Mouse (Mus musculus) kidney, postnatal 10 days (tissue): ENCODE measurements around the gene Txndc12.

ENCODE experiments used
- DNase-seq: peaks from one replicate; pipeline ENCODE4 v3.0.0; 2021; ENCODE audit warnings: mixed read lengths

The Txndc12 gene

GRCm38 (mm10) chr4:108834115-108834970, at the start of gene Txndc12:
Gene Txndc12, plus strand, starts transcription at chr4:108834601.
- peak; percentile 93 for DNase-seq

GRCm38 (mm10) chr4:108789258-108789936, 45.0 kb upstream of the Txndc12 start:
- no peak for DNase-seq

- DNase-seq = no peak
These were observed 43.9 kb upstream of the Txndc12 start for GRCm38 (mm10) chr4:108790507-108790906.

- DNase-seq = no peak
These were observed 40.5 kb upstream of the Txndc12 start for GRCm38 (mm10) chr4:108793941-108794340.

- peak; percentile 29 for DNase-seq
These were observed 37.7 kb upstream of the Txndc12 start for GRCm38 (mm10) chr4:108796701-108797100.

- peak; percentile 88 for DNase-seq
These were observed 36.1 kb upstream of the Txndc12 start for GRCm38 (mm10) chr4:108798083-108798830.

GRCm38 (mm10) chr4:108803535-108803934, 30.9 kb upstream of the Txndc12 start:
- no peak for DNase-seq

GRCm38 (mm10) chr4:108811142-108811541, 23.3 kb upstream of the Txndc12 start:
- no peak for DNase-seq

- no peak for DNase-seq
These were observed 22.9 kb upstream of the Txndc12 start for GRCm38 (mm10) chr4:108811550-108811949.

- DNase-seq = no peak
These were observed 8.7 kb upstream of the Txndc12 start for GRCm38 (mm10) chr4:108825677-108826076.

GRCm38 (mm10) chr4:108826096-108826495, 8.3 kb upstream of the Txndc12 start:
- no peak for DNase-seq

- no peak for DNase-seq
These were observed 7.8 kb upstream of the Txndc12 start for GRCm38 (mm10) chr4:108826643-108827042.

- DNase-seq = no peak
These were observed 3.7 kb upstream of the Txndc12 start for GRCm38 (mm10) chr4:108830698-108831097.

- peak; percentile 95 for DNase-seq
These were observed 1.2 kb upstream of the Txndc12 start, which contains the start of gene Btf3l4 for GRCm38 (mm10) chr4:108832916-108833827. Gene Btf3l4, minus strand, starts transcription at chr4:108833614.

- DNase-seq = no peak
These were observed 630 bp upstream of the Txndc12 start for GRCm38 (mm10) chr4:108833828-108834114.

- peak; percentile 39 for DNase-seq
These were observed 540 bp downstream of the Txndc12 start for GRCm38 (mm10) chr4:108834971-108835311.

- no peak for DNase-seq
These were observed 1.1 kb downstream of the Txndc12 start for GRCm38 (mm10) chr4:108835496-108835895.

GRCm38 (mm10) chr4:108838031-108838430, 3.6 kb downstream of the Txndc12 start:
- no peak for DNase-seq

GRCm38 (mm10) chr4:108841920-108842578, 7.6 kb downstream of the Txndc12 start:
- DNase-seq = no peak

- DNase-seq = no peak
These were observed 8.9 kb downstream of the Txndc12 start for GRCm38 (mm10) chr4:108843336-108843735.

GRCm38 (mm10) chr4:108845824-108846569, 11.6 kb downstream of the Txndc12 start:
- DNase-seq = no peak
